Mouse (Mus musculus) heart, postnatal 0 days (tissue): ENCODE measurements around the gene Prep.

Source experiments
- CTCF ChIP-seq: IDR thresholded peaks from 2 replicates; pipeline ENCODE4 v1.5.1; 2016; ENCODE audit warnings: antibody characterized with exemption, control low read depth, low read depth
- EP300 ChIP-seq: IDR thresholded peaks from 2 replicates; pipeline ENCODE4 v1.6.1; 2016; ENCODE audit warnings: antibody characterized with exemption, low read depth

GRCm38 (mm10) chr10:45077353-45077752 is 10.3 kb downstream of the Prep start:
- TF ChIP-seq EP300 = no peak
- TF ChIP-seq CTCF = no peak
